Mouse (Mus musculus): ENCODE measurements at regions not wholly inside any gene's neighbourhood (a gene's known extent, or its start where the extent isn't known, plus 50 kb on each side); places are given as distances from the start of the nearest gene placed in this dataset.

GRCm38 (mm10) chr19:49563612-49564256, 1114.7 kb downstream of the Sorcs1 start:
- no peak for DNase-seq (ENCODE audit: low spot score)

- peak; percentile 14 for DNase-seq (ENCODE audit: low spot score)
These were observed 1138.7 kb downstream of the Sorcs1 start for GRCm38 (mm10) chr19:49539445-49540407.

All from adipocyte (in vitro differentiated cells).